Mouse (Mus musculus) Patski (cell line): Measurements from ENCODE around the gene Optc. TPM values are rescaled to one million over a fixed set of nuclear protein-coding genes. Genes with fewer than 3 reads are reported as not detected.

Experiments used
- ATAC-seq: fragments of 100-300 bp; one replicate; pipeline ENCODE4 v1.8.0; 2021
- CTCF ChIA-PET: fragments of 350-600 bp; sonication (Branson Sonifier 250); formaldehyde crosslinking; loops from one replicate; lab custom pipeline; 2022; ENCODE audit warnings: inconsistent platforms; lab: Charles Lee
- POLR2A ChIA-PET: fragments of 350-600 bp; sonication (Branson Sonifier 250); formaldehyde crosslinking; loops from one replicate; lab custom pipeline; 2022; ENCODE audit warnings: antibody characterized with exemption, inconsistent platforms; lab: Charles Lee
- DNase-seq: peaks from one replicate; pipeline ENCODE4 v3.0.0-alpha.2; 2011; ENCODE audit warnings: low read depth, low spot score
- H3K27me3 ChIP-seq: fragments of 371-371 bp; one replicate; pipeline ENCODE4 v1.5.1; 2021
- CTCF ChIP-seq: fragments of 100-300 bp; IDR thresholded peaks from one replicate; pipeline ENCODE4 v1.5.1; 2021
- in situ Hi-C: fragments of 300-500 bp; cut with MboI; formaldehyde crosslinking; loops from 3 replicates; pipeline ENCODE4 v1.11.1; 2018; ENCODE audit warnings: low pct_unique_long_range_greater_than_20kb, mixed read lengths
- polyA plus RNA-seq: library from polyadenylated mRNA; unstranded; gene quantifications from one replicate; pipeline ENCODE4 v1.2.3, GENCODE M21; 2021

Optc gene
- polyA plus RNA-seq, 1 experiment from 2014 or later, result 0.04 TPM

DNA sequence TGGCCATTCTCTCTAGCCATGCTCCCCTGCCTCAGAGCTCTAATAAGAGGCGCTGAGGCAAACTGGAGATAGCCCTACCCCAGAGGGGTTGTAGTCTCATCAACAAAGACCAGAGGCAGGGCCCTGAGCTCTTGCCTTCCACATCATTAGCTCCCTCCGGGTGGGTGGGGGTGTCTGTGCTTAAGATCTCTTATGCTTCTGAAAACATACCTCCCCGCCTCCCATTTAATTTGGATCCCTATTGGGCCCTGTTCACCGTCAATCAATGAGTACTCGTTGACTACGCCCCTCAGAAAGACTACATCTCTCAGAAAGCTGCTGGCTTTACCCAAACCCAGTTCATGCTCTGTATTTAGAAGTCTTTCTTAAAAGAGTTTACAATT, 10.3 kb upstream of the Optc start:
- CTCF ChIA-PET, result no interaction called here
- POLR2A ChIA-PET, result interaction anchor here (1.8 kb wide), 1 partner anchor 15 kb away, joined by 4 read pairs; no protein-coding TSS in a partner anchor
- ATAC-seq, result no peak
- in situ Hi-C loops, result loop anchor here (25.0 kb wide), 1 partner anchor 531 kb away; no protein-coding TSS in a partner anchor
- no peaks in the 10 kb centered on the region for H3K27me3 ChIP-seq
- TF ChIP-seq CTCF, result no peak
- no peak for DNase-seq

DNA sequence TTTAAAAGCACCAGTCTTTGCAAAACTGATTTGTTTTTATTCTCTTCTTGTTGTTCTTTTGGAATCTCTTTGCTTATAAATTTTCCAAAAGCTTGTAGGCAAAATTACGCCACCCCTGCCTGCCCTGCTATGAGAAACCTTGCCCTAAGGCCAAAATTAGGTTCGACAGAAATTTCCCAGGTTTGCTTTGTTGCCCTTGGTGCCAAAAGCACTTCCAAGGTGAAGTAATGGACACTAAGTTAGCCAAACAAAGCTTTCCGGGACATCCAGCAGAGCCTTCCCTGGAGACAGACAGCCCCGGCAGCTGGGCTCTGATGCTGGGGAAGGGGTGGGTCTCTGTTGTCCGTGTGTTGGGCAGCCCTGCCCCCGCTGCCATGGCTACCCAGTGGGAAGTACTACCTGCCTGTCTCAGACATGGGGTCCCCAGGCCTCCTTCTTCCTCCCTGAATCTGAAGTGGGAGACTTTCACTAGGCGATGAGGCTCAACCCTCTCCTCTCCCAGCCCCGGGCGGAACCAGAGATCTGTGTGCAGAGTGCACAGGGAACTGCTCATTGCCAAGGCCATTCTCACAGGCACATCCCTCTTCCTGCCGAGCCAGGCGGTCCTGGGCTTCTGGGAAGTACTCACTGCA, 9.8 kb upstream of the Optc start:
- no peak for TF ChIP-seq CTCF
- no peak for ATAC-seq
- no peaks in the 10 kb centered on the region for H3K27me3 ChIP-seq
- no peak for DNase-seq
- ChIA-PET POLR2A (interaction anchor here (1.8 kb wide), 1 partner anchor 15 kb away, joined by 4 read pairs; no protein-coding TSS in a partner anchor), CTCF (no interaction called here)
- in situ Hi-C loops, result loop anchor here (25.0 kb wide), 1 partner anchor 530 kb away; no protein-coding TSS in a partner anchor

DNA sequence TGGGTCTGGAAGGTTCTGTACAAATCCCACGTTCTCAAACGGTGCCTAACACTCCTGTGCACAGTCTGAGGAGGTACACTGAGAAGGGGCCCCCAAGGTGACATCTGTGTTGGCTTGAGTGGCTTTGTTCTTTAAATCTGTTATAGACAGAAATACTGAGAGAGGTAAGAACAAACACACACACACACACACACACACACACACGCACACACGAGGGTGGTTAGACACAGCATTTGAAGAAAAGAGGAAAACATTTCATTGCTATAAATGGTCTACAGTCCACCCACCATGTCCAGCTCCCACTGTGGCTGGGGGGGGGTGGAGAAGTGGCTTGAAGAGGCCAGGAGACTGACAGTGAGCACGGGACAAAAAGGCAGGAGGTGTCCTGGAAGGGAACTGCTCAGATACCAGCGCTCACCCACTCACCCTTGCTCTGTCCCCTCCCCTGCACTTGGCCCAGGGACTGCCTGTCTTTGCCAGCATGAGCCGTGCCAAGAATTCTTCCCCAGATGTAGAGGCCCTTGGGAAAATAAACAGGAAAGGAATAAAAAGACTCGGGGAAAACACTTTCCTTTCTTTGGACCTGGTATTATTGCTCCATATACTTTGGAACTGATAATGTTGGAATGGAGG, 8.0 kb upstream of the Optc start:
- ATAC-seq (no peak), DNase-seq (no peak)
- in situ Hi-C loops, result loop anchor here (25.0 kb wide), 1 partner anchor 529 kb away; no protein-coding TSS in a partner anchor
- no peaks in the 10 kb centered on the region for H3K27me3 ChIP-seq
- no peak for TF ChIP-seq CTCF
- ChIA-PET POLR2A (interaction anchor here (0.7 to 1.0 kb wide), 2 partner anchors 43 to 147 kb away, joined by 3 to 4 read pairs; no protein-coding TSS in a partner anchor), CTCF (interaction anchor here (0.8 to 1.2 kb wide), 4 partner anchors 33 to 131 kb away, joined by 3 to 4 read pairs (median 3); no protein-coding TSS in a partner anchor)

DNA sequence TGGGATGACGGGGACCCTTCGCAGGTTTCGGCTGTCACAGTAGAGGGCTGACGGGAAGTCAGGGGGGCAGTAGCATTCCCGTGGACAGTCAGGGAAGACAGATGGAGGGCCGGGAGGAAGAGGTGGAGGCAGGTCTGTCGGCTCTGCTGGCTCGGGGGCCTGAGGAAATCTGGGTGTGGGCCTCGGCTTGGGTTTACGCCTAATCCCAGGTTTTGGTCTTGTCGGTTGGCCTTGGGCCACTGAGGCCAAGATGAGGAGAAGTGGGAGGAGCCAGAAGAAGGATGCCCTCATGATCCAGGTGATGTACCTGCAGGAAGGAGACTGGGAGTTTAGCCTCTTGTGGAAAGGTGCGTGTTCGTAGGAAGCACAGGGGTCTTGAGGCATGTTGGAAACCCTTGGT, 7.3 kb upstream of the Optc start:
- no peaks in the 10 kb centered on the region for H3K27me3 ChIP-seq
- TF ChIP-seq CTCF, result no peak
- ChIA-PET CTCF (interaction anchor here (1.0 kb wide), 1 partner anchor 38 kb away, joined by 3 read pairs; no protein-coding TSS in a partner anchor), POLR2A (no interaction called here)
- DNase-seq (no peak), ATAC-seq (no peak)
- in situ Hi-C loops, result loop anchor here (25.0 kb wide), 1 partner anchor 528 kb away; no protein-coding TSS in a partner anchor

GRCm38 (mm10) chr1:133913018-133913417, 5.2 kb upstream of the Optc start:
- POLR2A ChIA-PET, result no interaction called here
- CTCF ChIA-PET, result no interaction called here
- ATAC-seq (no peak), DNase-seq (no peak)
- no peaks in the 10 kb centered on the region for H3K27me3 ChIP-seq
- TF ChIP-seq CTCF, result no peak
- in situ Hi-C loops, result loop anchor here (5.0 to 25.0 kb wide), 3 partner anchors 134 to 526 kb away; no protein-coding TSS in a partner anchor

DNA sequence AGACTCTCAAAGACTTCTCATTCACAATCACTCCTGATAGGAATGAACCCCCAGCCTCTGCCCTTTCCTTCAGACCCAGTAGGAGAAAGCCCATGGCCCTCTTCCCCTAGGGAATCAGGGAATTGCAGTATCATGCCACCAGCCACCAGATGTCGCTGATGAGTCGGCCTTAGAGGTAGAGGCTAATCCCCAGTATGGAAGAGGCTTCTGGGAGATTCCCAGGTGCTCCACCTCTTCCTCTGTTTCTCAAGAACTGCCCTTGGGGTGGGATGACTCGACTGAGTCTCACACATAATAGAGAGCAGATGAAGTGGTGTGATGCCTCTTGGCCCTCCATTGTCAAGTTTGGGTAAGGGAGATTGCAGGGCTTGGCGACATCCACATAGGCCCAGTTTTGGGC, 3.7 kb upstream of the Optc start:
- ATAC-seq, result no peak
- in situ Hi-C loops, result loop anchor here (5.0 to 25.0 kb wide), 3 partner anchors 136 to 524 kb away; no protein-coding TSS in a partner anchor
- CTCF ChIA-PET, result interaction anchor here (0.8 to 1.8 kb wide), 4 partner anchors 8 to 135 kb away, joined by 3 to 5 read pairs (median 3); no protein-coding TSS in a partner anchor
- TF ChIP-seq CTCF, result no peak
- no peak for DNase-seq
- POLR2A ChIA-PET, result no interaction called here
- no peaks in the 10 kb centered on the region for H3K27me3 ChIP-seq

DNA sequence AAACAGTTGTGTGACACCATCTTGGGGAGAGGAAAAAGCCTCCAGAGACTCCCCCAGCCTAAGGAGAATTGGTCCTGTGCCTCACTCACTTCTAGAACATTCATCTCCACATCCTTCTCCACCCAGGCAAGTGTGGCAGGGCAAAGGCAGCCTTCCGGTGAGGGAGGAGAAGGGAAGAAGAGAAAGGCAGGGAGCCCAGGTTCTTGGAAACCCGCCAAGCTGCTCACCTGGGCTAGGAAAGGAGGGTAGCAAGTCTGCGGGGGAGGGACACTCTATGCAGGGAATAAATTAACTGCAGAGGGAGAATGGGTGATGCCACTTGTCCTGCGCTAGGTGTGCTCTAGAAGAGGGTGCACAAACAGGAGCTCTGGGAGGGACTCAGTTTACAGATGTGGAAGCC, 3.2 kb upstream of the Optc start:
- H3K27me3 ChIP-seq, result no peaks in the 10 kb centered on the region
- DNase-seq, result no peak
- no peak for ATAC-seq
- ChIA-PET POLR2A (interaction anchor here (0.6 kb wide), 1 partner anchor 203 kb away, joined by 5 read pairs; no protein-coding TSS in a partner anchor), CTCF (interaction anchor here (0.8 to 1.8 kb wide), 4 partner anchors 8 to 135 kb away, joined by 3 to 5 read pairs (median 3); no protein-coding TSS in a partner anchor)
- no peak for TF ChIP-seq CTCF
- in situ Hi-C loops, result loop anchor here (5.0 to 25.0 kb wide), 3 partner anchors 136 to 524 kb away; no protein-coding TSS in a partner anchor

- in situ Hi-C loops, result loop anchor here (5.0 to 25.0 kb wide), 3 partner anchors 137 to 523 kb away; no protein-coding TSS in a partner anchor
- ChIA-PET CTCF (interaction anchor here (1.8 kb wide), 1 partner anchor 135 kb away, joined by 3 read pairs; no protein-coding TSS in a partner anchor), POLR2A (no interaction called here)
- DNase-seq, result no peak
- TF ChIP-seq CTCF, result no peak
- ATAC-seq, result no peak
- H3K27me3 ChIP-seq, result no peaks in the 10 kb centered on the region
These were observed 2.3 kb upstream of the Optc start for GRCm38 (mm10) chr1:133910108-133910507.

GRCm38 (mm10) chr1:133908659-133909575, 1.1 kb upstream of the Optc start:
- in situ Hi-C loops, result loop anchor here (25.0 kb wide), 1 partner anchor 522 kb away; no protein-coding TSS in a partner anchor

More at GRCm38 (mm10) chr1:133908659-133909575, 1.1 kb upstream of the Optc start:
- no peak for TF ChIP-seq CTCF
- ATAC-seq, result no peak
- POLR2A ChIA-PET, result no interaction called here
- CTCF ChIA-PET, result interaction anchor here (1.0 kb wide), 1 partner anchor 13 kb away, joined by 3 read pairs; no protein-coding TSS in a partner anchor
- H3K27me3 ChIP-seq, result no peaks in the 10 kb centered on the region
- no peak for DNase-seq
